Mouse (Mus musculus): ENCODE data around the gene Diaph3.

Diaph3 gene

GRCm38 (mm10) chr14:86861277-86861946 is 279.6 kb downstream of the Diaph3 start:
- no peak for DNase-seq (ENCODE audit: extremely low read depth, low read depth, low spot score)

- DNase-seq (ENCODE audit: extremely low read depth, low read depth, low spot score), result no peak
Measured at GRCm38 (mm10) chr14:86847154-86847810, 293.8 kb downstream of the Diaph3 start.

- DNase-seq (ENCODE audit: extremely low read depth, low read depth, low spot score), result no peak
Measured at GRCm38 (mm10) chr14:86844075-86844474, 297.0 kb downstream of the Diaph3 start.

- DNase-seq (ENCODE audit: extremely low read depth, low read depth, low spot score), result no peak
Measured at GRCm38 (mm10) chr14:86837642-86838041, 303.4 kb downstream of the Diaph3 start.

- DNase-seq (ENCODE audit: extremely low read depth, low read depth, low spot score), result no peak
Measured at GRCm38 (mm10) chr14:86834851-86835250, 306.2 kb downstream of the Diaph3 start.

GRCm38 (mm10) chr14:86834269-86834668 is 306.8 kb downstream of the Diaph3 start:
- DNase-seq (ENCODE audit: extremely low read depth, low read depth, low spot score), result no peak

GRCm38 (mm10) chr14:86833003-86833402 is 308.0 kb downstream of the Diaph3 start:
- DNase-seq (ENCODE audit: extremely low read depth, low read depth, low spot score), result no peak

- peak; percentile 57 for DNase-seq (ENCODE audit: extremely low read depth, low read depth, low spot score)
Measured at GRCm38 (mm10) chr14:86816246-86816645, 324.8 kb downstream of the Diaph3 start.

GRCm38 (mm10) chr14:86788880-86789641 is 352.0 kb downstream of the Diaph3 start:
- DNase-seq (ENCODE audit: extremely low read depth, low read depth, low spot score), result no peak

- DNase-seq (ENCODE audit: extremely low read depth, low read depth, low spot score), result no peak
Measured at GRCm38 (mm10) chr14:86786866-86787265, 354.2 kb downstream of the Diaph3 start.

GRCm38 (mm10) chr14:86781553-86782273 is 359.3 kb downstream of the Diaph3 start:
- no peak for DNase-seq (ENCODE audit: extremely low read depth, low read depth, low spot score)

GRCm38 (mm10) chr14:86773311-86773710 is 367.7 kb downstream of the Diaph3 start:
- DNase-seq (ENCODE audit: extremely low read depth, low read depth, low spot score), result no peak

GRCm38 (mm10) chr14:86772176-86773150 is 368.6 kb downstream of the Diaph3 start:
- no peak for DNase-seq (ENCODE audit: extremely low read depth, low read depth, low spot score)

GRCm38 (mm10) chr14:86764286-86764685 is 376.7 kb downstream of the Diaph3 start:
- no peak for DNase-seq (ENCODE audit: extremely low read depth, low read depth, low spot score)

GRCm38 (mm10) chr14:86757604-86758520 is 383.2 kb downstream of the Diaph3 start:
- DNase-seq (ENCODE audit: extremely low read depth, low read depth, low spot score), result no peak

- DNase-seq (ENCODE audit: extremely low read depth, low read depth, low spot score), result no peak
Measured at GRCm38 (mm10) chr14:86757132-86757531, 383.9 kb downstream of the Diaph3 start.

GRCm38 (mm10) chr14:86750351-86750750 is 390.7 kb downstream of the Diaph3 start:
- no peak for DNase-seq (ENCODE audit: extremely low read depth, low read depth, low spot score)

GRCm38 (mm10) chr14:86749425-86749824 is 391.6 kb downstream of the Diaph3 start:
- no peak for DNase-seq (ENCODE audit: extremely low read depth, low read depth, low spot score)

- DNase-seq (ENCODE audit: extremely low read depth, low read depth, low spot score), result no peak
Measured at GRCm38 (mm10) chr14:86748876-86749275, 392.2 kb downstream of the Diaph3 start.
